Mouse (Mus musculus) WW6 (cell line): Measurements from ENCODE around the gene Adamts8.

Experiments
- DNase-seq: peaks from one replicate; pipeline ENCODE4 v3.0.0-alpha.2; 2013; ENCODE audit warnings: low read depth, low spot score

The Adamts8 gene

GRCm38 (mm10) chr9:30922197-30922894 lies 20.0 kb upstream of the Adamts8 start, which contains the start of gene Adamts15:
Adamts15 (minus strand) TSS chr9:30922452.
- peak; percentile 57 for DNase-seq

- no peak for DNase-seq
These were observed 13.6 kb upstream of the Adamts8 start for GRCm38 (mm10) chr9:30928759-30929158.

- no peak for DNase-seq
These were observed 10.0 kb upstream of the Adamts8 start for GRCm38 (mm10) chr9:30932346-30932745.

GRCm38 (mm10) chr9:30934827-30935226 lies 7.5 kb upstream of the Adamts8 start:
- no peak for DNase-seq

GRCm38 (mm10) chr9:30936674-30937438 lies 5.5 kb upstream of the Adamts8 start:
- peak; percentile 33 for DNase-seq

GRCm38 (mm10) chr9:30940328-30940727 lies 2.0 kb upstream of the Adamts8 start:
- peak; percentile 77 for DNase-seq

- DNase-seq, result no peak
These were observed 979 bp downstream of the Adamts8 start for GRCm38 (mm10) chr9:30943341-30943740.

- no peak for DNase-seq
These were observed 1.9 kb downstream of the Adamts8 start for GRCm38 (mm10) chr9:30944234-30944633.

GRCm38 (mm10) chr9:30945276-30945675 lies 2.9 kb downstream of the Adamts8 start:
- no peak for DNase-seq

GRCm38 (mm10) chr9:30949422-30949821 lies 7.1 kb downstream of the Adamts8 start:
- no peak for DNase-seq

GRCm38 (mm10) chr9:30949971-30950370 lies 7.6 kb downstream of the Adamts8 start:
- no peak for DNase-seq

GRCm38 (mm10) chr9:30950592-30950991 lies 8.2 kb downstream of the Adamts8 start:
- DNase-seq, result no peak

- no peak for DNase-seq
These were observed 9.1 kb downstream of the Adamts8 start for GRCm38 (mm10) chr9:30951461-30951860.

- peak; percentile 36 for DNase-seq
These were observed 10.9 kb downstream of the Adamts8 start for GRCm38 (mm10) chr9:30953287-30953686.

- DNase-seq, result no peak
These were observed 12.9 kb downstream of the Adamts8 start for GRCm38 (mm10) chr9:30955246-30955645.

GRCm38 (mm10) chr9:30963780-30964179 lies 21.4 kb downstream of the Adamts8 start:
- DNase-seq, result no peak

- DNase-seq, result no peak
These were observed 22.3 kb downstream of the Adamts8 start for GRCm38 (mm10) chr9:30964685-30965084.

- no peak for DNase-seq
These were observed 24.5 kb downstream of the Adamts8 start for GRCm38 (mm10) chr9:30966881-30967280.

- DNase-seq, result no peak
These were observed 25.8 kb downstream of the Adamts8 start for GRCm38 (mm10) chr9:30968130-30968529.

GRCm38 (mm10) chr9:30970001-30970400 lies 27.6 kb downstream of the Adamts8 start:
- no peak for DNase-seq

GRCm38 (mm10) chr9:30971967-30972366 lies 29.6 kb downstream of the Adamts8 start:
- DNase-seq, result no peak

- peak; percentile 53 for DNase-seq
These were observed 34.1 kb downstream of the Adamts8 start for GRCm38 (mm10) chr9:30976339-30977023.
